Mouse (Mus musculus) telencephalon, adult 2 months (tissue): ENCODE measurements at regions not wholly inside any gene's neighbourhood (a gene's known extent, or its start where the extent isn't known, plus 50 kb on each side); places are given as distances from the start of the nearest gene placed in this dataset.

Experiments
- DNase-seq: peaks from one replicate; pipeline ENCODE4 v3.0.0-alpha.2; 2011; ENCODE audit warnings: low read depth, low spot score

DNA sequence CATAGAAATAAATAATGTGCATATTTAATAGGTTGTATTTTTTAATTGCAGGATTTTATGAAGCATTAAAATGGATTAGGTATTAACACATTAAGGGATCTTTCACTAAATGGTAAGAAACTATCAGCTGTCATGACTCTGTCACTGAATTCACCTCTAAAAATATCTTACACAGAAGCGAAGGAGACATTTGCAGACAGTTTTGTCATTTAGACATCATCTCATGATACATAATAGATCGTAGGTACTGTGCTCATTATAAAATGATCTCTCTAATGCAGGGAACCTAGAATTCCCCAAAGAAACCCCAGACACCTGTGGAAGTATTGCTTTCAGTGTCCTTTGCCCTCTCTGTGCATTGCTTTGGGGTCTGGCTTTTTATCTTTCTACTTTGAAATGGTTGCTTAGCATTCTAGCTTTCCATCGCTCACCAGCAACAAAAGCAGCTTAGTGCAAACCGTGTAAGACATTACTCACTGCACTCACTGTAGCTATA, 1270.5 kb downstream of the Olfm4 start:
- DNase-seq = no peak

DNA sequence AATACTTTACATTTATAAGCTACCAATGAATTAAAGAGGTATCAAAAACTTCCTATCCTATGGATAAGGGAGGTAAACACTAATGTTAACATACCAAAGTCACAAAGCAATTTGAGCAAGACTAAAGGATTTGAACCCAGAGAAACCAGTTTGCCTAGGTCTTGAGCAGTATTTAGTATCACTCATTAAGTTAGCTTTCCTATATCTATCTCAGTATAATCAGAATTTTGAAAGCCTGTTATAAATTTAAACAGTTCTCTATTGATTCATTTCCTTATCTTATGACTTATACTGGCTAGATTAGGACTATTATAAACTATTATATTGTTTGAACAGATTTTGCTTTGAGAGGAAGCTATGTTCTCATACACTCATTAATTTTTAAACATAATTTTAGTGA, 1271.5 kb downstream of the Olfm4 start:
- no peak for DNase-seq

GRCm38 (mm10) chr14:81267637-81268373, 1283.9 kb downstream of the Olfm4 start:
- DNase-seq = no peak

GRCm38 (mm10) chr14:81287489-81288025, 1303.7 kb downstream of the Olfm4 start:
- peak; percentile 36 for DNase-seq

DNA sequence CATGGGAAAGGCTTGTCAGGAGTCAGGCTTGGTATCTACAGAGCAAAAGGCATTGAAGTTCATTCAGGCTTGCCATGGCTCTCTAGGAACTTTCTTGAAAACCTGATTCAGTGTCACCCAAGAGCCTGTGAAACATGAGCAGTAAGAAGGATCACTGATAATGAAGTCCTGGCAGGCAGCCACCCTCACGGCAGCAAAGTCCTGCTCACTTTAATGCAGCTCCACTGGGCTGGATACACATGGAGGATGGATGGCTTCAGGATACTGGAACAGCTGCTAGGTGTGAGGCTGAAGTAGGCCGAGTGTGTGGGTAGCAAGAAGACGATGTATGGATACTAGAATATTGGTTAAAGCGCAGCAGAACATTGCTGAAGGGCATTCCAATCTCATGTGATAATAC, 1323.3 kb downstream of the Olfm4 start:
- no peak for DNase-seq

DNA sequence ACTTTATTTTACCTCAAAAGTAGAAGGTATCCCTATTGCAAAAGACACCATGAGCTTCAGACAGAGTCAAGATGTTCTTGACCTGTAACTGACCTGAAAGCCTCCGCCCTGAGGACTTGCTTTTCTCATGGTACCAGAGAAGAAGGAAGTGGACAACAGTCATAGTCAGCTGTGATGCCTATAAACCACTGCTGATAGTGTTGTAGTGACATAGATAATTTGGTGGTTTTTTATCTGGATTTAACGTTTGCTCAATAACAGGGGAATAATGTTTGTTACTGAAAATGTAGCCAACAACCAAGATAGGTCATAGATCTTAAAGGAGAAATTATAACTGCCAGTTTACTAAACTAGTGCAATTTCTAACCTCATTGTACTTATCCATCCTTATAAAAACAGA, 1357.2 kb downstream of the Olfm4 start:
- no peak for DNase-seq

- DNase-seq = no peak
Measured at GRCm38 (mm10) chr14:81387566-81387965, 1403.7 kb downstream of the Olfm4 start.
